Mouse (Mus musculus) testis, adult 2 months (tissue): ENCODE results near the gene Mapk1.

ENCODE experiments used
- CTCF ChIP-seq: fragments of 200-500 bp; IDR thresholded peaks from 2 replicates; pipeline ENCODE4 v1.5.1; 2012; ENCODE audit warnings: low read depth, mild to moderate bottlenecking, inconsistent platforms, low read length, moderate library complexity; ENCODE audit not compliant: control insufficient read depth, insufficient read depth, insufficient replicate concordance
- POLR2A ChIP-seq: fragments of 200-500 bp; IDR thresholded peaks from 2 replicates; pipeline ENCODE4 v1.6.1; 2012; ENCODE audit warnings: low read depth, mild to moderate bottlenecking, inconsistent platforms, low read length, moderate library complexity; ENCODE audit not compliant: control insufficient read depth

DNA sequence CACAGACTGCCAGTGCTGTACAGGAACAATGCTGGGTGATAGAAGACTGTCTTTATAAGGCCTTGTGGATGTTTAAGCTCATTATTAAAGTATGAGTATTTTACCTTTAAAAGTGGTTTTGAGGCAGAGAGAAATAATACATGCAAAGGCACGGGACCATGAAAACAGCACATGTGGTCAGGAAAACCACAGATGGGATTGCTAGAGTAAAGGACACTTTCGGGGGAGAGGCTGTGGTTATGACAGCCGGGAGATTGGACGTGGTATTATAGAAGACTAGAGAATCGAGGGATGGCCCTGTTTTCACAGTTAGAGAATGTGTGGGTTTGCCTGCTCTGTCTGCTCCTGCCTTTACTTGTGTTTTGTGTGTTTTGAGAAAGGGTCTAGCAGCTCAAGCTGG lies 5.7 kb downstream of the Mapk1 start:
- no peak for TF ChIP-seq CTCF
- TF ChIP-seq POLR2A, result no peak
